Mouse (Mus musculus) erythroblast, embryonic 14.5 days (primary cell): Measurements from ENCODE around the gene Prr12.

Experiments used
- GATA1 ChIP-seq: IDR thresholded peaks from 2 replicates; pipeline ENCODE4 v1.6.1; 2012; ENCODE audit warnings: low read length, inconsistent platforms, mixed read lengths
- TAL1 ChIP-seq: IDR thresholded peaks from 3 replicates; pipeline ENCODE4 v1.6.1; 2012; ENCODE audit warnings: low read length, inconsistent platforms, mixed read lengths

- TF ChIP-seq GATA1, result no peak
- TF ChIP-seq TAL1, result no peak
Observed at GRCm38 (mm10) chr7:45024281-45025248, 28.1 kb downstream of the Prr12 start.
